Mouse (Mus musculus) T-cell, adult 2 months (primary cell): ENCODE measurements around the gene Glra1.

ENCODE experiments used
- DNase-seq: peaks from one replicate; pipeline ENCODE4 v3.0.0; 2022; ENCODE audit warnings: low spot score

The Glra1 gene

GRCm38 (mm10) chr11:55518806-55519674 is 89.0 kb downstream of the Glra1 start:
- peak; percentile 23 for DNase-seq

GRCm38 (mm10) chr11:55517666-55518065 is 90.3 kb downstream of the Glra1 start:
- DNase-seq, result no peak

DNA sequence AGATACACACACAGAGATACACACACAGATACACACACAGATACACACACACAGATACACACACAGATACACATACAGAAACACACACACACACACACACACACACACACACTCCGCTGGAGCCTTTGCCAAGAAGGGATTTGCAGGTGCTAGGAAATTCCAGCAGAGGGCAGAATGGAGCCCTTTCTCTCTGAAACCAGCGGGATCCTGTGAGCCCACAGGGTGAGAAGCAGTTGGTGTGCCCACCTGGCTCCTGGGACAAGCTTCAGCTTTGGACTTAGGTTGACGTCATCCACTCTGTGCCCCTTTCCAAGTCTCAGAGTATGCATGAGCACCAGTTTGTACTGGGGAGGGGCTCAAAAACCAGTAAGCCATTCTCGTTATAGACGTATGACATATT is 96.6 kb downstream of the Glra1 start:
- DNase-seq, result no peak

DNA sequence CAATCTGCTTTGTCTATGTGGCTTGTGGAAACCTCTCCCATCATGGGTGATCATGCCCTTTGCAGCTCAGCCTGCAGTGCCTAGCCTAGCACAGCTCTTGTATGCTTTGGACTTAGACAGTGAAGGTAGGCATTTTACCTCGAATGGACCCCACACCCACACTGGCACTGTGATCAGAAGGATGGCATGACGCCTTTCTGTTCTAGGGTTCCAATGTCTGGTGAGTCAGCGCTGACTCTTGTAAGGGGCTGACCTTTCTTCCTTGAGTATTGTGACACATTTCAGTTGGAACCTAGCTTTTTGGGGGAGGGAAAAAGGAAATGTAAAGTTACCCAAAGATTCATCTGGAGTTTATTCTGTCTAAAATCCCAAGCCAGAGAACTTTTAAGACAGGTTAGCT is 102.5 kb downstream of the Glra1 start:
- no peak for DNase-seq

DNA sequence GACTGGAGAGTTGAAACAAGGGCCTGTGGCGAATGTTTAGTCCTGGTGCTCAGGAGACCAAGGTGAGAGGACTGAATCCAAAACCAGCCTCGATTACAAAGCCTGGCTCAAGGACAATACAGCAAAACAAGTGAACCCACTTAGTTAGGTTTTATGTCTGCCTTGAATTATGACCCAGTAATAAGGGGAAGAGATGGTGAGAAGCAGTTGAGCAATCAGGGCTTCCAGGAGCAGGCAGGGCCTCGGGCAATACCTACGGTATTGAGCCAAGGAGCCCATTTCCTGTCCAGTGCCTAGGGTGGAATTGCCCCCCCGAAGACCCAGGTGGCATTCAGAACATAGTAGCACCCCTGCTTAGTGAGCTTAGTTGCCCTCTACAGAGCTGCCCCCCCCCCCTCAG is 105.1 kb downstream of the Glra1 start:
- DNase-seq, result no peak

DNA sequence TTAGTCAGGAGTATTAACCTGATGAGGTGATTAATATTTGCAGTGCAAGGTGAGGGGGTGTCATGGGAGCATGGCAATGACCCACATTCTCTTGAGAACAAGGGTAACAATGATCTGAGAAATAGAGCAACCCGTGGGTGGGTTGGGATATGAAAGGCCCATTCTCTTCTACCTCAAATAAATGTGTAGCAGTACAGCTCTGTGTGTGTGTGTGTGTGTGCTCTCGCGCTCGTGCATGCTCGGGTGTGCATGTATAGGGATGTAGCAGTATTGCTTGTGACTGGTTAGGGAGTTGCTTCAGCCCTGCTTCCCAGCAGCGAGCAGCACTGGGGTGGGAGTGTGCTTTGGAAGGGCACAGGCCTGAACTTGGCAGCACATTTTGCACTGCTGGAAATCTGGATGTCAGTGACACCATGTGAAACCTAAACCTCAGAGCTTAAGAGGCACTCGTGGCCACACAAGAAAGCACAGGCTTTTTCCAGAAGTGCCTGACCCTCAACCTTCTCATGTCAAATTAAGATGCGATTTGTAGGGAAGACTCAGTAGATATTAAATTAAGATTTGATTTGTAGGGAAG is 106.0 kb downstream of the Glra1 start:
- no peak for DNase-seq

- DNase-seq, result peak; percentile 30
Observed at GRCm38 (mm10) chr11:55497885-55498284, 110.1 kb downstream of the Glra1 start.

- no peak for DNase-seq
Observed at GRCm38 (mm10) chr11:55496158-55496557, 111.8 kb downstream of the Glra1 start.

GRCm38 (mm10) chr11:55485443-55485842 is 122.6 kb downstream of the Glra1 start:
- DNase-seq, result no peak

GRCm38 (mm10) chr11:55473219-55473618 is 134.8 kb downstream of the Glra1 start:
- DNase-seq, result no peak

- no peak for DNase-seq
Observed at GRCm38 (mm10) chr11:55471467-55471866, 136.5 kb downstream of the Glra1 start.

DNA sequence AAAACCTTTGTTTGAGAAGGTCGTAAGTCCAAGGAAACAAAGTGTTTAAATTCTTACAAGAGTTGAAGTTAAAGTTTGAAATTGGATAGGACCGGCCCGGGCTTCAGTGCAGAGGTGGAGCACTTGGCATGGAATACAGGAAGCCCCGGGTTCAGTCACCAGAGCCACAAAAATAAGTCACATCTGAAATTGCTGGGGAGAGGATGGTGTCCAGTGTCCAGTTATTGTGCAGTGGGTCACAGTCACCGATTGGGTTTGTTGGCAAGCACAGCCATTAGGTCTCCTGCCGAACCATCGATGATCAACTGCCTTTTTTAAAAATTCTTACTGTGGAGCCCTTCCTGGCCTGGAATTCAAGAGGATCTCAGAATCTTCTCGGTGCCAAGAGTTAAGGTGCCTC is 137.2 kb downstream of the Glra1 start:
- DNase-seq, result no peak

DNA sequence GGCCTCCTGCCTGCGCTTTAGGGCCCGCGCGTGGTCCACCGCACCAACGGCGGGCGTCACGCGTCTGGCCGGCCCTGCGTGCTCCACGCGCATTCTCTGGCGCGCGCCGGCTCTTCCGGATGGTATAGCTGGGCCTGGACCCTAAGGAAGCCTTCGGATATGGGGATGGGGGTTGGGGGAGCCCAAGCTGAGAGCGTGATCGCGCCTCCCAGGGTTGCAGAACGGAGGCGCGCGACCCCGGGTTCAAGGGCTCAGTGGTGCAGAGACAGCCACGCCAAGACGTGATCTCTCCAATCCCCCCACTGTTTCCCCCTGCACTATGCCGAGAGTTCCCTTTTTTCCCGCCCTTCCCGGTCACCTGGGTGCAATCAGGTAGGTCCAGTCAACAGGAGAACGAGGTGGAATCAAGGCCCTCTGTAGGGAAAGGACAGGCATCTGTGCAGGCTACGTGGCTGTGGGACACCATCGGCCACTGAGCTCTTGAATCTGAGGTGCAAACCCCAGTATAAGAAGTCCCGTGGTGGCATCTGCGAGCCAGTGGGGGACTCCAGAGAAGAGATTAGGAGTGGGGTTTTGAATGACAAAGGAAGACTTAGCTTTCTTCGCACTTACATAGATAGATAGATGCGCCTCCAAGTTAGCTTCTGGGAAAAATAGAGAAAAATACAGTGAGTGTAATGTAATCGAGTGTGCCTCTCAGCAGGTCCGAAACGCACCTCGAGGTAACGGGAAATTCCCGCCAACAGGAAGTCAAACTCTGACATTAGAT is 137.9 kb downstream of the Glra1 start:
- DNase-seq, result peak; percentile 22

- peak; percentile 99 for DNase-seq
Observed at GRCm38 (mm10) chr11:55469048-55469843, 138.8 kb downstream of the Glra1 start, which contains the start of gene G3bp1. Gene G3bp1 (plus strand): TSS chr11:55469685.

DNA sequence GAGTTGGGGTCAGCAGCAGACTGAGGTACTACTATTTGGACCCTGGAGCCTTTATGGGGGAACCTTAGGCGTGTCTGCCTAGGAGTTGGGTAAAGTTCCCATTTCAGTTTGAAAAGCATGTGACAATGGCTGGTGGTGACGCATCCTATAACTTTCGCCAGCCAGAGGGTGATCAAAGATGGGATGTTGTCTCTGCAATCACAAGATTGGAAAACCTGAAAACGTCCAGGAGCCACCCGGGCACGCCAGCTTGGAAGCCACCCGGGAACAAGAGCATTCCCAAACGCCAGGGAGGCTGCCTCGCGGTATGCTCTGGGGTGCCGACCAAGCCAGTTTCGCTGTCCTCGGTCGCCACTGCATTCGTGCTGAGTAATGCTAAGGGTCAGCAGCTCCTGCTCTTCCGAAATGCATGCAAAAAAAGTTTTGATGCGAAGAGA is 139.4 kb downstream of the Glra1 start:
- no peak for DNase-seq

DNA sequence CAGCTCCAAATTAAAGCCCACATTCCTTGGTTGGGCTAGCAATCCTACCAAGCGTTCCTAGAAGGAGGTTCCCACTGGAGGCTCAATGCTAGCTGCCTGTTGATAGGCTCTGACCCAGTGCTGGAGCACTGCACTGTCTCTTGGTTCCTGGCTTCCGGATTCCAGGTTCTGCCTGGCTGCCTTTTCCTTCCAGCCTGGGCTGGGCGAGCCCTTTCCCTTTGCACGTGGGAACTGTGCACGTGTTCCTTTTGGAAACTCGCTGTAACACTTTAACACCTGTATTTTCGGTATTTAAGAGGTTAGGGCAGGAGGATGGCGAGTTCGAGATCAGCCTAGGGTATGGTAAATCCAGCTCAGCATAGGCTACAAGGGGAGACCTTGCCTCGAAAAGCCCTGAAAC is 140.0 kb downstream of the Glra1 start:
- no peak for DNase-seq

GRCm38 (mm10) chr11:55465177-55465576 is 142.8 kb downstream of the Glra1 start:
- DNase-seq, result no peak

DNA sequence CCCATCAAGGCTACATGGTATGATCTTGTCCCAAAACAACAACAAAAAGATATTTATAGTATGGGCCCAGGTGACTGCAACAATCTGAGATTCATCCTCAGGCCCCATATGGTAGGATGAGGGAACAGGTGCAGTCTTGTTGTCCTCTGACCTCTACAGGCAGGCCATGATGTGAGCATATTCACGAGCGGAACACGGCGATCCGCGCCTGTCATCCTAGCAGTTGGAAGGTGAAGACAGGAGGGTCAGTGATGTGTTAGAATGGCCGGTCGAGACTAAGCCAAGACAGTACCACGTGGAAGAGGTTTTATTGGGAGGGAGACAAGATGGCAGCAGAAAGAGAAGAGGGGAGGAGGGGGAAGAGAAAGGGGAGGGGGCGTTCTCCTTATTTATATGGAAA is 143.3 kb downstream of the Glra1 start:
- DNase-seq, result no peak
